In genomic region chr8:92673555-92674243, GRCm38 (mm10) we compare ENCODE assay signal across 10 mouse cellular contexts. TPM values are rescaled to one million over a fixed set of nuclear protein-coding genes. Genes with fewer than 3 reads are reported as not detected.
DNase-seq lines count a peak whose midpoint lies in the region; ATAC-seq lines count a peak whose summit lies in the region.
"Had no signal": no experiment of that assay in that cellular context is flagged by ENCODE, and none has a peak within 500 bp of the region (broad histone marks: within the 10 kb centered on the region; RNA-seq: fewer than 3 reads in every experiment).

No protein-coding gene starts in this region.

- 1% methylated on average over 27 of the region's 30 CpGs for WGBS in heart, embryonic 16.5 days
- under 1% methylated on average over 29 of the region's 30 CpGs for WGBS in lung, embryonic 15.5 days

- peaks cover 17% of the 10 kb centered on the region for H3K4me1 ChIP-seq in heart, embryonic 16.5 days (ENCODE audit: control insufficient read depth, insufficient read depth, low read length)
- H3K4me1 ChIP-seq in lung, embryonic 15.5 days = peaks cover 21% of the 10 kb centered on the region

- peak overlapping the region; percentile 57 for H3K4me3 ChIP-seq in heart, embryonic 16.5 days (ENCODE audit: low read length)
- peak overlapping the region; percentile 42 for H3K4me3 ChIP-seq in lung, embryonic 15.5 days

- peak overlapping the region; percentile 90 for H3K4me2 ChIP-seq in heart, embryonic 16.5 days (ENCODE audit: low read depth, low read length)
- H3K4me2 ChIP-seq in lung, embryonic 15.5 days = peak overlapping the region; percentile 80

- no peak overlapping the region for H3K27ac ChIP-seq in heart, embryonic 16.5 days (ENCODE audit: low read length)
- H3K27ac ChIP-seq in lung, embryonic 15.5 days = no peak overlapping the region

- peaks cover 81% of the 10 kb centered on the region for H3K27me3 ChIP-seq in heart, embryonic 16.5 days (ENCODE audit: control insufficient read depth, insufficient read depth, low read length)
- peaks cover 88% of the 10 kb centered on the region for H3K27me3 ChIP-seq in lung, embryonic 15.5 days

- no peaks in the 10 kb centered on the region for H3K36me3 ChIP-seq in heart, embryonic 16.5 days (ENCODE audit: control insufficient read depth, insufficient read depth)
- H3K36me3 ChIP-seq in lung, embryonic 15.5 days = no peaks in the 10 kb centered on the region

- H3K9me3 ChIP-seq in heart, embryonic 16.5 days (replicated peaks; ENCODE audit: control insufficient read depth, low read length) = no peaks in the 10 kb centered on the region
- no peaks in the 10 kb centered on the region for H3K9me3 ChIP-seq in lung, embryonic 15.5 days

- DNase-seq in thymus, postnatal 4 days = peak; percentile 9
- DNase-seq in thymus, postnatal 14 days = no peak
- DNase-seq in fibroblast of lung, adult 2 months (ENCODE audit: low read depth) = peak; percentile 19
- peak; percentile 15 to 62 for DNase-seq in kidney, postnatal 36 days
- DNase-seq in retina, postnatal 1 day = peak; percentile 87
- no peak for DNase-seq in spleen, adult 12 weeks (ENCODE audit: low spot score)

- peak overlapping the region; percentile 55 for H3K9ac ChIP-seq in heart, embryonic 16.5 days (ENCODE audit: low read length)
- no peak overlapping the region; the same call in 1 of the 2 replicates for H3K9ac ChIP-seq in lung, embryonic 15.5 days

- peak; percentile 79 for ATAC-seq in heart, embryonic 16.5 days (replicated peaks; ENCODE audit: extremely low read depth, insufficient read depth, low FRiP score)
- peak; percentile 70 for ATAC-seq in lung, embryonic 15.5 days (ENCODE audit: borderline replicate concordance, extremely low read depth, low FRiP score, low TSS enrichment)

RNA-seq across cellular contexts. Expression of gene Irx6, which starts 0.4 kb away (rescaled TPM):
- polyA plus RNA-seq in heart, embryonic 16.5 days (2015; fragmentation: Nextera tagmentation; extraction: Ambion mirVana) = 0.50 and 0.77 TPM in 2 replicates
- 0.08 TPM in 1 of 2 replicates, not detected in the other for polyA plus RNA-seq in lung, embryonic 15.5 days (2015; fragmentation: Nextera tagmentation; extraction: Ambion mirVana)
- polyA plus RNA-seq: gonadal fat pad, adult 2 months; spleen, adult 2 months had no signal

Comparison
In these comparisons a context has a peak if more than half of its experiments do, and no peak if none do; other contexts are left out.
1. DNase-seq: peak in thymus, postnatal 4 days (single experiment), fibroblast of lung, adult 2 months (single experiment), kidney, postnatal 36 days (2 of 2) and retina, postnatal 1 day (single experiment); none in thymus, postnatal 14 days (single experiment) and spleen, adult 12 weeks (single experiment).